Mouse (Mus musculus): ENCODE results near the gene Opcml.

DNA sequence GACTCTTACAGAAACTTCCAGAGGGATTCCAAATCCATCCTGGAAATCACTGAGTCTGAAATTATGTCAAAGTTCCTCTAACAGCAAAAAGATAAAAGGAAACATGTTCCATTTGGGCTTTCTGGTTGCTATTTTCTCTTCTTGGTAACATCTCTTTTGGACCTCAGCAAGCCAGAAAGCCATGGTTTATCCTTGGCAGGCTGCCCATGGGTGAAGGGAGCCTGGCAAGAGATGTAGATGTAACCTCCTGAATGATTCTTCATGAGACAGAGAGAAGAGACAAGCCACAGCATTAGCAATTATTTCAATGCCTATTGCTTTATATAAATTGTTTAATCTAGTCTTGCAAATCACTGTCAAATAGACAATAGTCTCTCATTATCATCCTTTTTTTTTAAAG lies 274.6 kb downstream of the Opcml start:
- no peak for TF ChIP-seq CTCF (IDR thresholded peaks at IDR 0.05; ENCODE audit: low read depth, low read length)
- TF ChIP-seq GATA1 (IDR thresholded peaks at IDR 0.05; ENCODE audit: borderline replicate concordance, low read length) = no peak
- no peak for TF ChIP-seq TAL1 (conservative IDR thresholded peaks at IDR 0.05; ENCODE audit: low read depth, low read length)
- TF ChIP-seq GATA2 (IDR thresholded peaks at IDR 0.05; ENCODE audit: borderline replicate concordance, low read depth, low read length) = no peak

All from G1E (cell line).